Mouse (Mus musculus): ENCODE measurements at regions not wholly inside any gene's neighbourhood (a gene's known extent, or its start where the extent isn't known, plus 50 kb on each side); places are given as distances from the start of the nearest gene placed in this dataset.

- H3K27me3 ChIP-seq (ENCODE audit: control insufficient read depth in 1 of 2, insufficient read depth in 2 of 2, low read length in 2 of 2) = no peaks in the 10 kb centered on the region
- peaks cover 0 to 52% of the 10 kb centered on the region in 2 experiments; a peak in 2 of 4 replicates for H3K36me3 ChIP-seq (ENCODE audit: control insufficient read depth in 1 of 2, insufficient read depth in 2 of 2, low read length in 2 of 2)
- peak overlapping the region; percentile 1; the same call in 1 of the 2 replicates for H3K27ac ChIP-seq (ENCODE audit: control insufficient read depth, low read depth, low read length)
- no peaks in the 10 kb centered on the region for H3K9me3 ChIP-seq (replicated peaks; ENCODE audit: insufficient read depth, low read length)
- H3K4me3 ChIP-seq (ENCODE audit: control insufficient read depth in 1 of 2, insufficient read depth in 1 of 2, low read depth in 2 of 2, low read length in 2 of 2) = 0 out of 4 replicates have a peak overlapping the region, but pooled peaks of 1 of the 2 experiments have one; percentile 12
- peak; percentile 54 for DNase-seq (ENCODE audit: low read depth, low spot score)
- H3K79me2 ChIP-seq (ENCODE audit: control insufficient read depth, insufficient read depth, low read length, poor library complexity) = no peaks in the 10 kb centered on the region
- H3K4me1 ChIP-seq (ENCODE audit: control insufficient read depth in 1 of 2, insufficient read depth in 2 of 2, low read length in 2 of 2) = peaks cover 25 to 41% of the 10 kb centered on the region in 2 experiments
- TF ChIP-seq EP300 (IDR thresholded peaks at IDR 0.05; ENCODE audit: low read depth in 1 of 2, low read length in 2 of 2) (peak; percentile 42 to 57; a peak in 3 of 4 replicates), RCOR1 (IDR thresholded peaks at IDR 0.05; ENCODE audit: low read depth, low read length) (no peak), MXI1 (IDR thresholded peaks at IDR 0.05; ENCODE audit: low read depth, low read length) (0 out of 2 replicates have a peak, but pooled peaks have one; percentile 11), MAFK (IDR thresholded peaks at IDR 0.05; ENCODE audit: borderline replicate concordance, low read depth, low read length) (no peak), GATA1 (IDR thresholded peaks at IDR 0.05; ENCODE audit: low read depth, low read length) (peak; percentile 50), UBTF (IDR thresholded peaks at IDR 0.05; ENCODE audit: borderline replicate concordance, insufficient read depth, low read depth, low read length) (no peak), TCF12 (IDR thresholded peaks at IDR 0.05; ENCODE audit: low read depth, low read length) (0 out of 2 replicates have a peak, but pooled peaks have one; percentile 10), ZNF384 (IDR thresholded peaks at IDR 0.05; ENCODE audit: low read depth, low read length) (no peak), ZC3H11A (IDR thresholded peaks at IDR 0.05; ENCODE audit: low read depth, low read length) (no peak), POLR2AphosphoS5 (IDR thresholded peaks at IDR 0.05; ENCODE audit: borderline replicate concordance, low read depth, low read length) (no peak), SIN3A (IDR thresholded peaks at IDR 0.05; ENCODE audit: low read length) (no peak; the same call in 1 of the 2 replicates), ETS1 (IDR thresholded peaks at IDR 0.05; ENCODE audit: low read depth, low read length) (0 out of 2 replicates have a peak, but pooled peaks have one; percentile 16), MYC (IDR thresholded peaks at IDR 0.05; ENCODE audit: low read depth, low read length) (peak; percentile 30; the same call in 1 of the 2 replicates), TAL1 (IDR thresholded peaks at IDR 0.05; ENCODE audit: low read length) (peak; percentile 28; the same call in 1 of the 2 replicates)
- no peak overlapping the region for H3K9ac ChIP-seq (ENCODE audit: control insufficient read depth, low read depth, low read length, poor library complexity, severe bottlenecking)
Measured at GRCm38 (mm10) chr2:79134281-79134680, 120.9 kb upstream of the Itga4 start.

DNA sequence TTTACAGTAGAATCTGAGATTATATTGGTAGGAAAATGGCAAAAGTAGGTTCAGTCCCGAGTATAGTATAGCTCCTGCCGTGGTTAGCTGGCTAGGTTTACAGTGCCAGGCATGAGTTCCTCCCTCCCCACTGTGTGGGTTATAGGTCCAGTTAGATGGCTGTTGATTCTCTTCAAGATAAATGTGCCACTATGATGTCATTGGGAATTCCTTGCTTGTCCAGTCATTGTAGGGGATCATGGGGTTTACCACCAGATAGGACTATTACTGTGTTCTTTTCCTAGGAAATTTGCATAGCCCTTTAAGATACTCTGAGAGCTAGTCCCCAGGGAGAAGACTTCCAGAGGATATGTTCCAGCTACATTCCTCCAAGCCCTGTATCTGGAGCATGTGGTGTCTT lies 119.2 kb upstream of the Itga4 start:
- Histone ChIP-seq H3K27me3 (ENCODE audit: control insufficient read depth in 1 of 2, insufficient read depth in 2 of 2, low read length in 2 of 2) (no peaks in the 10 kb centered on the region), H3K4me1 (ENCODE audit: control insufficient read depth in 1 of 2, insufficient read depth in 2 of 2, low read length in 2 of 2) (peaks cover 15 to 34% of the 10 kb centered on the region in 2 experiments), H3K27ac (ENCODE audit: control insufficient read depth, low read depth, low read length) (no peak overlapping the region), H3K9me3 (replicated peaks; ENCODE audit: insufficient read depth, low read length) (no peaks in the 10 kb centered on the region), H3K4me3 (ENCODE audit: control insufficient read depth in 1 of 2, insufficient read depth in 1 of 2, low read depth in 2 of 2, low read length in 2 of 2) (no peak overlapping the region), H3K9ac (ENCODE audit: control insufficient read depth, low read depth, low read length, poor library complexity, severe bottlenecking) (no peak overlapping the region), H3K79me2 (ENCODE audit: control insufficient read depth, insufficient read depth, low read length, poor library complexity) (no peaks in the 10 kb centered on the region), H3K36me3 (ENCODE audit: control insufficient read depth in 1 of 2, insufficient read depth in 2 of 2, low read length in 2 of 2) (peaks cover 0 to 38% of the 10 kb centered on the region in 2 experiments; a peak in 2 of 4 replicates)
- no peak for TF ChIP-seq USF2 (IDR thresholded peaks at IDR 0.05; ENCODE audit: borderline replicate concordance in 1 of 2, insufficient read depth in 1 of 2, low read depth in 1 of 2, low read length in 2 of 2)
- TF ChIP-seq POLR2AphosphoS5 (IDR thresholded peaks at IDR 0.05; ENCODE audit: borderline replicate concordance, low read depth, low read length) = no peak
- TF ChIP-seq BHLHE40 (IDR thresholded peaks at IDR 0.05; ENCODE audit: borderline replicate concordance, low read depth, low read length) = no peak
- no peak for TF ChIP-seq SMC3 (IDR thresholded peaks at IDR 0.05; ENCODE audit: low read depth, low read length)
- TF ChIP-seq HCFC1 (IDR thresholded peaks at IDR 0.05; ENCODE audit: low read depth, low read length) = no peak
- no peak for TF ChIP-seq ZKSCAN1 (IDR thresholded peaks at IDR 0.05; ENCODE audit: low read depth, low read length)
- TF ChIP-seq CHD2 (IDR thresholded peaks at IDR 0.05; ENCODE audit: low read length) = no peak
- no peak for TF ChIP-seq NELFE (IDR thresholded peaks at IDR 0.05; ENCODE audit: low read depth, low read length)
- TF ChIP-seq E2F4 (IDR thresholded peaks at IDR 0.05; ENCODE audit: borderline replicate concordance, low read depth, low read length) = no peak
- TF ChIP-seq MYC (IDR thresholded peaks at IDR 0.05; ENCODE audit: low read depth, low read length) = no peak
- no peak for TF ChIP-seq ZMIZ1 (IDR thresholded peaks at IDR 0.05; ENCODE audit: low read depth, low read length)
- no peak for TF ChIP-seq GATA1 (IDR thresholded peaks at IDR 0.05; ENCODE audit: low read depth, low read length)
- TF ChIP-seq MEF2A (IDR thresholded peaks at IDR 0.05; ENCODE audit: extremely low read depth, insufficient replicate concordance, low read depth, low read length, poor library complexity, severe bottlenecking) = no peak
- no peak for TF ChIP-seq CTCF (IDR thresholded peaks at IDR 0.05 in 2 of 3, conservative IDR thresholded peaks at IDR 0.05 in 1 of 3; ENCODE audit: control insufficient read depth in 1 of 3, insufficient read depth in 1 of 3, low read depth in 2 of 3, low read length in 3 of 3, poor library complexity in 1 of 3, severe bottlenecking in 1 of 3)
- no peak for TF ChIP-seq GABPA (IDR thresholded peaks at IDR 0.05; ENCODE audit: low read depth, low read length)
- DNase-seq (ENCODE audit: low read depth, low spot score) = no peak

All from MEL (cell line).